Mouse (Mus musculus) testis, adult 2 months (tissue): ENCODE results near the gene Slc8a1. TPM values are rescaled to one million over a fixed set of nuclear protein-coding genes. Genes with fewer than 3 reads are reported as not detected.

Experiments
- H3K27ac ChIP-seq: fragments of 200-500 bp; 2 replicates; pipeline ENCODE4 v1.5.1; 2012; ENCODE audit warnings: low read depth, low read length; ENCODE audit not compliant: control insufficient read depth, insufficient read depth
- H3K27me3 ChIP-seq: fragments of 200-500 bp; 2 replicates; pipeline ENCODE4 v1.6.1; 2012; ENCODE audit warnings: mild to moderate bottlenecking, low read length, moderate library complexity; ENCODE audit not compliant: control insufficient read depth, insufficient read depth
- H3K36me3 ChIP-seq: fragments of 200-500 bp; 2 replicates; pipeline ENCODE4 v1.6.1; 2012; ENCODE audit warnings: mild to moderate bottlenecking, low read length; ENCODE audit not compliant: control insufficient read depth, insufficient read depth
- H3K4me1 ChIP-seq: fragments of 200-500 bp; 2 replicates; pipeline ENCODE4 v1.6.1; 2012; ENCODE audit warnings: low read length; ENCODE audit not compliant: control insufficient read depth, insufficient read depth
- H3K4me3 ChIP-seq: fragments of 200-500 bp; 2 replicates; pipeline ENCODE4 v1.5.1; 2012; ENCODE audit warnings: low read depth, mild to moderate bottlenecking, low read length, moderate library complexity, mixed read lengths; ENCODE audit not compliant: control insufficient read depth
- CTCF ChIP-seq: fragments of 200-500 bp; IDR thresholded peaks from 2 replicates; pipeline ENCODE4 v1.5.1; 2012; ENCODE audit warnings: low read depth, mild to moderate bottlenecking, inconsistent platforms, low read length, moderate library complexity; ENCODE audit not compliant: control insufficient read depth, insufficient read depth, insufficient replicate concordance
- POLR2A ChIP-seq: fragments of 200-500 bp; IDR thresholded peaks from 2 replicates; pipeline ENCODE4 v1.6.1; 2012; ENCODE audit warnings: low read depth, mild to moderate bottlenecking, inconsistent platforms, low read length, moderate library complexity; ENCODE audit not compliant: control insufficient read depth
- polyA plus RNA-seq: library from polyadenylated mRNA; depleted of rRNA; stranded (reverse); fragments of >200 nt; gene quantifications from 2 replicates; pipeline ENCODE4 v1.2.3, GENCODE M21; 2012

Slc8a1 gene
- polyA plus RNA-seq, 1 experiment: 0.72 TPM

- H3K27ac ChIP-seq: no peak overlapping the region
- H3K27me3 ChIP-seq: no peaks in the 10 kb centered on the region
- no peak overlapping the region for H3K4me3 ChIP-seq
- no peaks in the 10 kb centered on the region for H3K4me1 ChIP-seq
- H3K36me3 ChIP-seq: no peaks in the 10 kb centered on the region
- TF ChIP-seq CTCF (no peak), POLR2A (no peak)
These were observed 186.1 kb downstream of the Slc8a1 start for GRCm38 (mm10) chr17:81551856-81552635.

GRCm38 (mm10) chr17:81550864-81551263, 187.3 kb downstream of the Slc8a1 start:
- TF ChIP-seq POLR2A (no peak), CTCF (no peak)
- H3K36me3 ChIP-seq: no peaks in the 10 kb centered on the region
- no peaks in the 10 kb centered on the region for H3K27me3 ChIP-seq
- no peak overlapping the region for H3K4me3 ChIP-seq
- H3K27ac ChIP-seq: no peak overlapping the region
- H3K4me1 ChIP-seq: no peaks in the 10 kb centered on the region

- TF ChIP-seq POLR2A: no peak
- Histone ChIP-seq H3K27ac (no peak overlapping the region), H3K27me3 (no peaks in the 10 kb centered on the region), H3K4me3 (no peak overlapping the region), H3K4me1 (no peaks in the 10 kb centered on the region), H3K36me3 (no peaks in the 10 kb centered on the region)
These were observed 190.2 kb downstream of the Slc8a1 start for GRCm38 (mm10) chr17:81548016-81548415.

GRCm38 (mm10) chr17:81546525-81546924, 191.7 kb downstream of the Slc8a1 start:
- no peaks in the 10 kb centered on the region for H3K4me1 ChIP-seq
- H3K4me3 ChIP-seq: no peak overlapping the region
- H3K27ac ChIP-seq: no peak overlapping the region
- H3K36me3 ChIP-seq: no peaks in the 10 kb centered on the region
- no peaks in the 10 kb centered on the region for H3K27me3 ChIP-seq
- TF ChIP-seq POLR2A (no peak), CTCF (no peak)

GRCm38 (mm10) chr17:81546012-81546411, 192.2 kb downstream of the Slc8a1 start:
- Histone ChIP-seq H3K36me3 (no peaks in the 10 kb centered on the region), H3K27me3 (no peaks in the 10 kb centered on the region), H3K27ac (no peak overlapping the region), H3K4me1 (no peaks in the 10 kb centered on the region), H3K4me3 (no peak overlapping the region)
- TF ChIP-seq CTCF: no peak
- TF ChIP-seq POLR2A: no peak

- Histone ChIP-seq H3K27me3 (no peaks in the 10 kb centered on the region), H3K27ac (no peak overlapping the region), H3K4me3 (no peak overlapping the region), H3K4me1 (no peaks in the 10 kb centered on the region), H3K36me3 (no peaks in the 10 kb centered on the region)
- TF ChIP-seq POLR2A: no peak
- TF ChIP-seq CTCF: no peak
These were observed 193.3 kb downstream of the Slc8a1 start for GRCm38 (mm10) chr17:81544926-81545325.

GRCm38 (mm10) chr17:81542313-81543185, 195.6 kb downstream of the Slc8a1 start:
- no peak overlapping the region for H3K4me3 ChIP-seq

More at GRCm38 (mm10) chr17:81542313-81543185, 195.6 kb downstream of the Slc8a1 start:
- Histone ChIP-seq H3K4me1 (no peaks in the 10 kb centered on the region), H3K27me3 (no peaks in the 10 kb centered on the region), H3K27ac (no peak overlapping the region), H3K36me3 (no peaks in the 10 kb centered on the region)
- TF ChIP-seq CTCF (no peak), POLR2A (no peak)
